Mouse (Mus musculus): ENCODE data around the gene Wwtr1.

GRCm38 (mm10) chr3:57533876-57534275 lies 41.8 kb downstream of the Wwtr1 start:
- TF ChIP-seq CTCF (IDR thresholded peaks at IDR 0.05; ENCODE audit: low read depth, low read length) (no peak), POLR2A (IDR thresholded peaks at IDR 0.05; ENCODE audit: extremely low read depth, insufficient read depth, low read length) (no peak)

Data from liver, adult 2 months (tissue).